Mouse (Mus musculus) 3T3-L1 (cell line): ENCODE measurements around the gene Csmd2.

ENCODE experiments used
- DNase-seq: peaks from one replicate; pipeline ENCODE4 v3.0.0-alpha.2; 2015; ENCODE audit warnings: low read depth, low spot score

Gene Csmd2

GRCm38 (mm10) chr4:128483891-128484290, 496.2 kb downstream of the Csmd2 start:
- no peak for DNase-seq

- DNase-seq, result no peak
These were observed 497.0 kb downstream of the Csmd2 start for GRCm38 (mm10) chr4:128484679-128485078.

GRCm38 (mm10) chr4:128489521-128490100, 502.0 kb downstream of the Csmd2 start:
- no peak for DNase-seq

GRCm38 (mm10) chr4:128492055-128492454, 504.4 kb downstream of the Csmd2 start:
- no peak for DNase-seq

- no peak for DNase-seq
These were observed 512.3 kb downstream of the Csmd2 start for GRCm38 (mm10) chr4:128499980-128500379.

GRCm38 (mm10) chr4:128506878-128507277, 519.2 kb downstream of the Csmd2 start:
- DNase-seq, result no peak

GRCm38 (mm10) chr4:128509885-128510284, 522.2 kb downstream of the Csmd2 start:
- no peak for DNase-seq

- DNase-seq, result no peak
These were observed 526.8 kb downstream of the Csmd2 start for GRCm38 (mm10) chr4:128514496-128514895.

- no peak for DNase-seq
These were observed 533.6 kb downstream of the Csmd2 start for GRCm38 (mm10) chr4:128521276-128521675.

GRCm38 (mm10) chr4:128543378-128543777, 555.7 kb downstream of the Csmd2 start:
- peak; percentile 15 for DNase-seq

GRCm38 (mm10) chr4:128543956-128544486, 556.4 kb downstream of the Csmd2 start:
- peak; percentile 2 for DNase-seq

GRCm38 (mm10) chr4:128550756-128551155, 563.1 kb downstream of the Csmd2 start:
- no peak for DNase-seq

- DNase-seq, result no peak
These were observed 566.5 kb downstream of the Csmd2 start for GRCm38 (mm10) chr4:128554198-128554597.

GRCm38 (mm10) chr4:128560327-128560726, 572.7 kb downstream of the Csmd2 start:
- no peak for DNase-seq

- DNase-seq, result peak; percentile 2
These were observed 588.2 kb downstream of the Csmd2 start for GRCm38 (mm10) chr4:128575811-128576210.

- peak; percentile 5 for DNase-seq
These were observed 591.5 kb downstream of the Csmd2 start for GRCm38 (mm10) chr4:128579182-128579581.

GRCm38 (mm10) chr4:128593286-128593685, 605.6 kb downstream of the Csmd2 start:
- DNase-seq, result no peak

GRCm38 (mm10) chr4:128594062-128594461, 606.4 kb downstream of the Csmd2 start:
- no peak for DNase-seq

- DNase-seq, result no peak
These were observed 610.3 kb downstream of the Csmd2 start for GRCm38 (mm10) chr4:128597801-128598560.

GRCm38 (mm10) chr4:128606586-128606985, 618.9 kb downstream of the Csmd2 start:
- DNase-seq, result no peak

- DNase-seq, result no peak
These were observed 620.0 kb downstream of the Csmd2 start for GRCm38 (mm10) chr4:128607661-128608060.

- peak; percentile 24 for DNase-seq
These were observed 621.7 kb downstream of the Csmd2 start for GRCm38 (mm10) chr4:128609276-128609924.
